Mouse (Mus musculus) thymus, postnatal 0 days (tissue): ENCODE results near the gene Dmxl2. TPM values are rescaled to one million over a fixed set of nuclear protein-coding genes. Genes with fewer than 3 reads are reported as not detected.

Experiments used
- DNase-seq: peaks from one replicate; pipeline ENCODE4 v3.0.0-alpha.2; 2015; ENCODE audit warnings: low spot score
- polyA plus RNA-seq: library from polyadenylated mRNA; unstranded; fragments of >200 nt; fragmentation: Nextera tagmentation; extraction: Ambion mirVana; gene quantifications from 2 replicates; pipeline ENCODE4 v1.2.1, GENCODE M21; 2015

The Dmxl2 gene
- polyA plus RNA-seq, 1 experiment from 2014 or later = 1.0 TPM

DNA sequence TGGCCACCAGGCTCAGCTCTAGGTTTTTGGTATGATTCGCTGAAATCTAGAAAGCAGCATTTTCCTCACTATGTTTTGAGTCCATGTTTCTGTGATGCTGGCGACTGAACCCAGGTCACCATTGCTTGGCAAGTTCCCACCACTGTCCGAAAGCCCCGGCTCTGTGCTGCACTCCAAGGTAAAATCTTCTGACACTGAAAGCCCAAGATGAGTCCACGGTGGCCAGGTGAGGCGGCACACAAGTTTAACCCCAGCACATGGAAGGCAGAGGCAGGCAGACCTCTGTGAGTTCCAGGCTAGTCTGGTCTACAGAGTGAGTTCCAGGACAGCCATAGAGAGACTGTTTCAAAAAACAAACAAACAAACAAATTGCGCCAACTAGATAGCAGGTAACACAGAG lies 172.2 kb downstream of the Dmxl2 start:
- DNase-seq = no peak

- DNase-seq = no peak
Observed at GRCm38 (mm10) chr9:54323456-54323855, 178.0 kb downstream of the Dmxl2 start.

DNA sequence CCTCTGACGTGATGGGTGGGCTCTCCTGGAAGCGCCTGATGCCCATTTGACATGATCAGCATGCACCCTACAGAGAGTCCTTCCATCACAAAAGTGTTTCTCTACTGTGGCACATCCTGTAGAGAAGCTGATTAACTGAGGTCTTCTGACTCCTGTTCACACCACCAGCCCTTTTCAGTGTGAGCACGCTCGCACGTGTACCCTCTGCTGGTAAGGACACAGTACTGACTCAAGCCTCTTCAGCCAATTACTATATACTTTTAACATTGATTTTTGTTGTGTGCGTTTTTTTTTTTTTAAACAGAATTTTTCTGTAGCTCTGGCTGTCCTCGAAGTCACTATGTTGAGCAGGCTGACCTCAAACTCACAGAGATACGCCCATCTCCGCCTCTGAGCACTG lies 185.1 kb downstream of the Dmxl2 start:
- no peak for DNase-seq

Other genes starting within 250 kb of the Dmxl2 start
- gene Cyp19a1, start 233.5 kb downstream of the Dmxl2 start, polyA plus RNA-seq = not detected in 2 replicates
- gene Gldn, start 215.1 kb downstream of the Dmxl2 start, polyA plus RNA-seq = 0.08 TPM in 1 of 2 replicates, not detected in the other
- gene Sh2d7, start 37.4 kb upstream of the Dmxl2 start, polyA plus RNA-seq = 0.09 and 0.13 TPM in 2 replicates
- 1.5 and 1.8 TPM in 2 replicates for gene Cib2, start 58.6 kb upstream of the Dmxl2 start, polyA plus RNA-seq
- 145 and 149 TPM in 2 replicates for gene Idh3a, start 84.7 kb upstream of the Dmxl2 start, polyA plus RNA-seq
- gene Acsbg1, start 160.2 kb upstream of the Dmxl2 start, polyA plus RNA-seq = 1.6 and 1.7 TPM in 2 replicates
- gene Dnaja4, start 197.2 kb upstream of the Dmxl2 start, polyA plus RNA-seq = 2.9 and 3.1 TPM in 2 replicates
- gene Wdr61, start 232.9 kb upstream of the Dmxl2 start, polyA plus RNA-seq = 154 and 174 TPM in 2 replicates